Mouse (Mus musculus): ENCODE results near the gene Eya4.

Eya4 gene

GRCm38 (mm10) chr10:23350011-23350911 is at the start of gene Eya4:
Eya4 (minus strand) TSS chr10:23350786.
- DNase-seq = no peak

GRCm38 (mm10) chr10:23395399-23395798 is 44.8 kb upstream of the Eya4 start:
- DNase-seq = no peak

- no peak for DNase-seq
Observed at GRCm38 (mm10) chr10:23394556-23395245, 44.1 kb upstream of the Eya4 start.

GRCm38 (mm10) chr10:23394152-23394551 is 43.6 kb upstream of the Eya4 start:
- DNase-seq = no peak

GRCm38 (mm10) chr10:23363866-23364265 is 13.3 kb upstream of the Eya4 start:
- DNase-seq = no peak

- no peak for DNase-seq
Observed at GRCm38 (mm10) chr10:23349392-23350010, 1.1 kb downstream of the Eya4 start.

GRCm38 (mm10) chr10:23348893-23349391 is 1.6 kb downstream of the Eya4 start:
- DNase-seq = no peak

- DNase-seq = no peak
Observed at GRCm38 (mm10) chr10:23348101-23348892, 2.3 kb downstream of the Eya4 start.

- DNase-seq = no peak
Observed at GRCm38 (mm10) chr10:23337250-23337649, 13.3 kb downstream of the Eya4 start.

GRCm38 (mm10) chr10:23332768-23333167 is 17.8 kb downstream of the Eya4 start:
- DNase-seq = no peak

GRCm38 (mm10) chr10:23327651-23328050 is 22.9 kb downstream of the Eya4 start:
- DNase-seq = no peak

- DNase-seq = no peak
Observed at GRCm38 (mm10) chr10:23322275-23322674, 28.3 kb downstream of the Eya4 start.

GRCm38 (mm10) chr10:23295616-23296015 is 55.0 kb downstream of the Eya4 start:
- no peak for DNase-seq

GRCm38 (mm10) chr10:23292495-23292894 is 58.1 kb downstream of the Eya4 start:
- no peak for DNase-seq

- DNase-seq = no peak
Observed at GRCm38 (mm10) chr10:23277371-23277770, 73.2 kb downstream of the Eya4 start.

- no peak for DNase-seq
Observed at GRCm38 (mm10) chr10:23271050-23271621, 79.5 kb downstream of the Eya4 start.

- DNase-seq = no peak
Observed at GRCm38 (mm10) chr10:23270502-23270901, 80.1 kb downstream of the Eya4 start.

- DNase-seq = no peak
Observed at GRCm38 (mm10) chr10:23252180-23252579, 98.4 kb downstream of the Eya4 start.

- DNase-seq = no peak
Observed at GRCm38 (mm10) chr10:23246485-23246884, 104.1 kb downstream of the Eya4 start.

- DNase-seq = no peak
Observed at GRCm38 (mm10) chr10:23236918-23237317, 113.7 kb downstream of the Eya4 start.

GRCm38 (mm10) chr10:23235405-23235804 is 115.2 kb downstream of the Eya4 start:
- no peak for DNase-seq

- no peak for DNase-seq
Observed at GRCm38 (mm10) chr10:23233425-23233824, 117.2 kb downstream of the Eya4 start.

All from cerebellum, adult 11 months (tissue).